Mouse (Mus musculus): ENCODE data around the gene Best3. TPM values are rescaled to one million over a fixed set of nuclear protein-coding genes. Genes with fewer than 3 reads are reported as not detected.
A peak's percentile ranks its signal among the peaks of the same experiment; 100 is the strongest.

Best3 gene
- polyA plus RNA-seq (2014; fragmentation: Nextera tagmentation; extraction: Ambion mirVana), result 2.3 and 4.6 TPM in 2 replicates

- Histone ChIP-seq H3K36me3 (ENCODE audit: control insufficient read depth, insufficient read depth, low read length) (no peaks in the 10 kb centered on the region), H3K4me3 (ENCODE audit: low read depth, low read length) (no peak within 1 kb of the TSS), H3K4me1 (ENCODE audit: control insufficient read depth, insufficient read depth, low read length) (no peaks in the 10 kb centered on the region), H3K27ac (replicated peaks; ENCODE audit: low read depth, low read length) (0 out of 2 replicates have a peak within 1 kb of the TSS, but pooled peaks have one; percentile 17), H3K27me3 (replicated peaks; ENCODE audit: control insufficient read depth, insufficient read depth, low read length) (no peaks in the 10 kb centered on the region), H3K9ac (ENCODE audit: low read depth, low read length) (no peak within 1 kb of the TSS; the same call in 1 of the 2 replicates), H3K4me2 (ENCODE audit: low read depth, low read length) (peak within 1 kb of the TSS; percentile 17; the same call in 1 of the 2 replicates), H3K9me3 (ENCODE audit: control insufficient read depth, low read length) (no peaks in the 10 kb centered on the region)
- no peak for ATAC-seq (ENCODE audit: low read depth)
- WGBS, result 38% methylated on average over 21 of the region's 21 CpGs
- peak; percentile 45 for DNase-seq (ENCODE audit: low spot score)
Observed at GRCm38 (mm10) chr10:116986264-116987082, at the start of gene Best3. Gene Best3 (plus strand): TSS chr10:116986314.

DNA sequence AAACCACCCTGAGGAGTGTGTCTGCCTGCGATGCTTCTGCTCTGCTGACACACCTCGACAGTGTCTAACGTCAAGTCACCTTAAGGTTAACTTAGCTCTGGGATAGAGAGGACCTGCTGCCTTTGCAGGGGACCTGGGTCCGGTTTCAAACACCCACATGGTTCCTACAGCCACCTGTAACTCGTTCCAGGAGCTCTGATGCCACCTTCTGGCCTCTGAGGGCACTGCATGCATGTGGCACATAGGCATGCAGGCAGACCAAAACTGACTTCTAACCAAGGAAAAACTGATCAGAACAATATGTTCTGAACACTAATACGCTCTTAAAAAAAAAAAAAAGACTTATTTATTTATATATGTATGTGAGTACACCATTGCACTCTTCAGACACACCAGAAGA lies 43.1 kb upstream of the Best3 start:
- WGBS, result 90% methylated on average over 6 of the region's 6 CpGs
- no peak for ATAC-seq (ENCODE audit: low read depth)
- DNase-seq (ENCODE audit: low spot score), result no peak

DNA sequence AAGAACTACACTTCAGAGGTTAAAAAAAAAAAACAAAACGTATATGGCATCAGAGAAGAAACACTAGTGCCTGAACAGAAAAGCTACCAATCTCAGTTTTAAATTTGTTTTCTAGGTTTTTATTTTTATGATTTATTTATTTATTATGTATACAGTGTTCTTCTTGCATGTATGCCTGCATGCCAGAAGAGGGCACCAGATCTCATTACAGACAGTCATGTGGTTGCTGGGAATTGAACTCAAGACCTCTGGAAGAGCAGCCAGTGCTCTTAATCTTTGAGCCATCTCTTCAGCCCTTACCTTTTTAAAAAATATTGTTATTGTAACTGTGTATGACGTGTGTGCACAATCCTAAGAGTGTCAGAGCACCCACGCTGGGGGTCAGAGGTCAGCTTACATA lies 42.0 kb upstream of the Best3 start:
- H3K9ac ChIP-seq (ENCODE audit: low read depth, low read length), result no peak overlapping the region
- 82% methylated on average over 3 of the region's 3 CpGs for WGBS
- DNase-seq (ENCODE audit: low spot score) (no peak), ATAC-seq (ENCODE audit: low read depth) (no peak)
- H3K27me3 ChIP-seq (replicated peaks; ENCODE audit: control insufficient read depth, insufficient read depth, low read length), result no peaks in the 10 kb centered on the region
- H3K9me3 ChIP-seq (ENCODE audit: control insufficient read depth, low read length), result 0 out of 2 replicates have a peak, but pooled peaks cover 6% of the 10 kb centered on the region
- peaks cover 13% of the 10 kb centered on the region for H3K36me3 ChIP-seq (ENCODE audit: control insufficient read depth, insufficient read depth, low read length)
- H3K4me3 ChIP-seq (ENCODE audit: low read depth, low read length), result no peak overlapping the region
- H3K27ac ChIP-seq (replicated peaks; ENCODE audit: low read depth, low read length), result no peak overlapping the region
- no peak overlapping the region for H3K4me2 ChIP-seq (ENCODE audit: low read depth, low read length)
- peaks cover 12% of the 10 kb centered on the region; the same call in 1 of the 2 replicates for H3K4me1 ChIP-seq (ENCODE audit: control insufficient read depth, insufficient read depth, low read length)

More for the DNA sequence above, 43.1 kb upstream of the Best3 start:
- H3K4me1 ChIP-seq (ENCODE audit: control insufficient read depth, insufficient read depth, low read length), result peaks cover 4% of the 10 kb centered on the region; the same call in 1 of the 2 replicates
- no peaks in the 10 kb centered on the region for H3K27me3 ChIP-seq (replicated peaks; ENCODE audit: control insufficient read depth, insufficient read depth, low read length)
- H3K4me2 ChIP-seq (ENCODE audit: low read depth, low read length), result no peak overlapping the region
- no peak overlapping the region for H3K9ac ChIP-seq (ENCODE audit: low read depth, low read length)
- 0 out of 2 replicates have a peak, but pooled peaks cover 6% of the 10 kb centered on the region for H3K9me3 ChIP-seq (ENCODE audit: control insufficient read depth, low read length)
- no peak overlapping the region for H3K4me3 ChIP-seq (ENCODE audit: low read depth, low read length)
- peaks cover 24% of the 10 kb centered on the region for H3K36me3 ChIP-seq (ENCODE audit: control insufficient read depth, insufficient read depth, low read length)
- H3K27ac ChIP-seq (replicated peaks; ENCODE audit: low read depth, low read length), result no peak overlapping the region

GRCm38 (mm10) chr10:116944940-116945339 lies 41.2 kb upstream of the Best3 start:
- WGBS, result 69% methylated on average over 10 of the region's 10 CpGs
- no peak for ATAC-seq (ENCODE audit: low read depth)
- H3K9ac ChIP-seq (ENCODE audit: low read depth, low read length), result no peak overlapping the region

GRCm38 (mm10) chr10:116948414-116948813 lies 37.7 kb upstream of the Best3 start:
- H3K4me2 ChIP-seq (ENCODE audit: low read depth, low read length), result peak overlapping the region; percentile 62
- H3K9me3 ChIP-seq (ENCODE audit: control insufficient read depth, low read length), result no peaks in the 10 kb centered on the region
- WGBS, result 76% methylated on average over 9 of the region's 9 CpGs
- H3K36me3 ChIP-seq (ENCODE audit: control insufficient read depth, insufficient read depth, low read length), result no peaks in the 10 kb centered on the region
- H3K4me1 ChIP-seq (ENCODE audit: control insufficient read depth, insufficient read depth, low read length), result peaks cover 12% of the 10 kb centered on the region; the same call in 1 of the 2 replicates
- peak overlapping the region; percentile 80 for H3K4me3 ChIP-seq (ENCODE audit: low read depth, low read length)
- no peak overlapping the region for H3K27ac ChIP-seq (replicated peaks; ENCODE audit: low read depth, low read length)
- H3K9ac ChIP-seq (ENCODE audit: low read depth, low read length), result no peak overlapping the region
- no peaks in the 10 kb centered on the region for H3K27me3 ChIP-seq (replicated peaks; ENCODE audit: control insufficient read depth, insufficient read depth, low read length)
- ATAC-seq (ENCODE audit: low read depth), result no peak
- no peak for DNase-seq (ENCODE audit: low spot score)

More at GRCm38 (mm10) chr10:116944940-116945339, 41.2 kb upstream of the Best3 start:
- no peak for DNase-seq (ENCODE audit: low spot score)
- H3K4me1 ChIP-seq (ENCODE audit: control insufficient read depth, insufficient read depth, low read length), result peaks cover 12% of the 10 kb centered on the region; the same call in 1 of the 2 replicates
- no peak overlapping the region for H3K27ac ChIP-seq (replicated peaks; ENCODE audit: low read depth, low read length)
- no peak overlapping the region for H3K4me3 ChIP-seq (ENCODE audit: low read depth, low read length)
- H3K4me2 ChIP-seq (ENCODE audit: low read depth, low read length), result no peak overlapping the region
- H3K9me3 ChIP-seq (ENCODE audit: control insufficient read depth, low read length), result 0 out of 2 replicates have a peak, but pooled peaks cover 6% of the 10 kb centered on the region
- H3K36me3 ChIP-seq (ENCODE audit: control insufficient read depth, insufficient read depth, low read length), result peaks cover 9% of the 10 kb centered on the region; the same call in 1 of the 2 replicates
- no peaks in the 10 kb centered on the region for H3K27me3 ChIP-seq (replicated peaks; ENCODE audit: control insufficient read depth, insufficient read depth, low read length)

DNA sequence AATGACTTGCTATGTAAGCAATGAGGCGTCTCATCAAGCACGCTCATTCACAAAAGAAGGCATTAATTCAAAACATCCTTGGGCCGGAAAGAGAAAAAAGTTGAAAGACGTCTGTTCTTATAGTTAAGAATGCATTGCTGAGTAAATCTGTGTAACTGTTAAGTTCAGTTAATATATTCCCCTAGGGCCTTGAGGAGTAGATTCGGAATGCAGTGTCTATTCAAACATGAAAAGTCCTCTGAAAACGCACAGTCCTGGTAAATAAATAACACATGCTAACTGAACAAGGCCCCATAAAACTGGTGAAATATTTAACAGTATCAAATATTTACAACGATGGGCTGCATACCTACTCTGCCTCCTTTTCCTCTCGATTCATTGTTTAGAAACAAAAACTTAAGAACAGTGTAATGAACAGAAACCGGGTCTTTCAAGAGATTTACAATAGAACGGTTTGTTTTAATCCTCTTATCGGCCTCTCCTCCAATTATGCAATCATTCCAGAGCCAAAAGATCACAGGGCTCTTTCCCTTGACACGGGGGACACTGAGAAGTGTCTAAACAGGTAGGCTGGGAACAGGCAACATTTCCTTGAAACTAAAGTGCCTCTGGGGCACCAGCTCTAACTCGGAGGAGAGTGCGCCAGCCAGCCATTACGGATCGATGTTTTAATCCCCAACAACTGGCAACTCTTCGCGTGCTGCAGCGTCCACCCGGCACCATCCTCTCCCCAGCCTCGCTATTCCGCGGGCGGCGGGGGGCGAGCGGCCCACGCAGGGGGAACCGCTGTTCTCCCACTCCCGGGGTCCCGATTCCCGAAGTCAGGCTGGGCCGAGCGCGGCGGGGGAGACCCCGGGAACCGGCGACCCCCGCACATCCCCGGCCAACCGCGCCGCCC lies 36.8 kb upstream of the Best3 start:
- 2% methylated on average over 39 of the region's 44 CpGs for WGBS
- ATAC-seq (ENCODE audit: low read depth), result peak; percentile 38; the same call in 1 of the 2 replicates

GRCm38 (mm10) chr10:116950009-116950769 lies 35.9 kb upstream of the Best3 start, which contains the start of gene Rab3ip:
Gene Rab3ip (minus strand): TSS chr10:116950769.
- 0% methylated on average over 15 of the region's 103 CpGs for WGBS
- no peaks in the 10 kb centered on the region for H3K36me3 ChIP-seq (ENCODE audit: control insufficient read depth, insufficient read depth, low read length)
- H3K9ac ChIP-seq (ENCODE audit: low read depth, low read length), result peak within 1 kb of the TSS; percentile 76
- H3K4me1 ChIP-seq (ENCODE audit: control insufficient read depth, insufficient read depth, low read length), result peaks cover 12% of the 10 kb centered on the region; the same call in 1 of the 2 replicates
- DNase-seq (ENCODE audit: low spot score) (peak; percentile 91), ATAC-seq (ENCODE audit: low read depth) (peak; percentile 94)
- H3K27me3 ChIP-seq (replicated peaks; ENCODE audit: control insufficient read depth, insufficient read depth, low read length), result no peaks in the 10 kb centered on the region
- H3K9me3 ChIP-seq (ENCODE audit: control insufficient read depth, low read length), result no peaks in the 10 kb centered on the region
- peak within 1 kb of the TSS; percentile 70 for H3K27ac ChIP-seq (replicated peaks; ENCODE audit: low read depth, low read length)
- H3K4me2 ChIP-seq (ENCODE audit: low read depth, low read length), result peak within 1 kb of the TSS; percentile 62
- H3K4me3 ChIP-seq (ENCODE audit: low read depth, low read length), result peak within 1 kb of the TSS; percentile 80

More for the DNA sequence above, 36.8 kb upstream of the Best3 start:
- Histone ChIP-seq H3K27me3 (replicated peaks; ENCODE audit: control insufficient read depth, insufficient read depth, low read length) (no peaks in the 10 kb centered on the region), H3K4me3 (ENCODE audit: low read depth, low read length) (peak overlapping the region; percentile 80), H3K4me2 (ENCODE audit: low read depth, low read length) (peak overlapping the region; percentile 62), H3K27ac (replicated peaks; ENCODE audit: low read depth, low read length) (peak overlapping the region; percentile 70), H3K36me3 (ENCODE audit: control insufficient read depth, insufficient read depth, low read length) (no peaks in the 10 kb centered on the region), H3K9me3 (ENCODE audit: control insufficient read depth, low read length) (no peaks in the 10 kb centered on the region), H3K9ac (ENCODE audit: low read depth, low read length) (peak overlapping the region; percentile 76), H3K4me1 (ENCODE audit: control insufficient read depth, insufficient read depth, low read length) (peaks cover 12% of the 10 kb centered on the region; the same call in 1 of the 2 replicates)
- DNase-seq (ENCODE audit: low spot score), result peak; percentile 52

All from embryonic facial prominence, embryonic 14.5 days (tissue).